Mouse (Mus musculus): ENCODE data around the gene Magi1. TPM values are rescaled to one million over a fixed set of nuclear protein-coding genes. Genes with fewer than 3 reads are reported as not detected.

The Magi1 gene
- polyA plus RNA-seq, 1 experiment from 2014 or later: 23.5 TPM

- Histone ChIP-seq H3K4me2 (ENCODE audit: low read depth) (no peak overlapping the region), H3K4me3 (ENCODE audit: low read depth, low read length) (no peak overlapping the region), H3K9ac (ENCODE audit: low read length) (no peak overlapping the region), H3K27me3 (ENCODE audit: control insufficient read depth, insufficient read depth, low read length) (no peaks in the 10 kb centered on the region), H3K36me3 (ENCODE audit: control insufficient read depth, insufficient read depth, low read length) (no peaks in the 10 kb centered on the region), H3K27ac (ENCODE audit: low read depth, low read length) (no peak overlapping the region), H3K9me3 (ENCODE audit: control insufficient read depth, low read length) (no peaks in the 10 kb centered on the region), H3K4me1 (ENCODE audit: control insufficient read depth, insufficient read depth, low read length) (peaks cover 12% of the 10 kb centered on the region)
- ATAC-seq (ENCODE audit: insufficient read depth, low FRiP score, low TSS enrichment): no peak
- WGBS: 80% methylated on average over 2 of the region's 2 CpGs
- DNase-seq (ENCODE audit: low spot score): no peak
Observed at GRCm38 (mm10) chr6:94286555-94286954, 2.8 kb upstream of the Magi1 start.

GRCm38 (mm10) chr6:94284089-94284825, 540 bp upstream of the Magi1 start:
- peak; percentile 67 for ATAC-seq (ENCODE audit: insufficient read depth, low FRiP score, low TSS enrichment)
- H3K27ac ChIP-seq (ENCODE audit: low read depth, low read length): 0 out of 2 replicates have a peak overlapping the region, but pooled peaks have one; percentile 34

GRCm38 (mm10) chr6:94282301-94283241, 1.1 kb downstream of the Magi1 start:
- no peaks in the 10 kb centered on the region for H3K36me3 ChIP-seq (ENCODE audit: control insufficient read depth, insufficient read depth, low read length)
- peak overlapping the region; percentile 80 for H3K9ac ChIP-seq (ENCODE audit: low read length)
- peak overlapping the region; percentile 93 for H3K27ac ChIP-seq (ENCODE audit: low read depth, low read length)
- peaks cover 17% of the 10 kb centered on the region for H3K4me1 ChIP-seq (ENCODE audit: control insufficient read depth, insufficient read depth, low read length)
- ATAC-seq (ENCODE audit: insufficient read depth, low FRiP score, low TSS enrichment) (no peak; the same call in 1 of the 2 replicates), DNase-seq (ENCODE audit: low spot score) (peak; percentile 56)
- H3K4me3 ChIP-seq (ENCODE audit: low read depth, low read length): peak overlapping the region; percentile 70
- no peaks in the 10 kb centered on the region for H3K27me3 ChIP-seq (ENCODE audit: control insufficient read depth, insufficient read depth, low read length)
- WGBS: under 1% methylated on average over 55 of the region's 55 CpGs
- no peaks in the 10 kb centered on the region for H3K9me3 ChIP-seq (ENCODE audit: control insufficient read depth, low read length)
- peak overlapping the region; percentile 94 for H3K4me2 ChIP-seq (ENCODE audit: low read depth)

More at GRCm38 (mm10) chr6:94284089-94284825, 540 bp upstream of the Magi1 start:
- Histone ChIP-seq H3K9ac (ENCODE audit: low read length) (peak overlapping the region; percentile 80), H3K36me3 (ENCODE audit: control insufficient read depth, insufficient read depth, low read length) (no peaks in the 10 kb centered on the region), H3K27me3 (ENCODE audit: control insufficient read depth, insufficient read depth, low read length) (no peaks in the 10 kb centered on the region), H3K9me3 (ENCODE audit: control insufficient read depth, low read length) (no peaks in the 10 kb centered on the region), H3K4me1 (ENCODE audit: control insufficient read depth, insufficient read depth, low read length) (peaks cover 17% of the 10 kb centered on the region), H3K4me2 (ENCODE audit: low read depth) (peak overlapping the region; percentile 94), H3K4me3 (ENCODE audit: low read depth, low read length) (peak overlapping the region; percentile 70)
- WGBS: under 1% methylated on average over 44 of the region's 44 CpGs
- DNase-seq (ENCODE audit: low spot score): peak; percentile 60

GRCm38 (mm10) chr6:94281606-94282280, 2.0 kb downstream of the Magi1 start:
- no peak overlapping the region; the same call in 1 of the 2 replicates for H3K9ac ChIP-seq (ENCODE audit: low read length)
- no peaks in the 10 kb centered on the region for H3K9me3 ChIP-seq (ENCODE audit: control insufficient read depth, low read length)
- H3K4me2 ChIP-seq (ENCODE audit: low read depth): peak overlapping the region; percentile 94
- DNase-seq (ENCODE audit: low spot score) (peak; percentile 39), ATAC-seq (ENCODE audit: insufficient read depth, low FRiP score, low TSS enrichment) (no peak)
- no peaks in the 10 kb centered on the region for H3K36me3 ChIP-seq (ENCODE audit: control insufficient read depth, insufficient read depth, low read length)
- H3K27ac ChIP-seq (ENCODE audit: low read depth, low read length): no peak overlapping the region
- H3K27me3 ChIP-seq (ENCODE audit: control insufficient read depth, insufficient read depth, low read length): no peaks in the 10 kb centered on the region
- H3K4me3 ChIP-seq (ENCODE audit: low read depth, low read length): peak overlapping the region; percentile 70
- 7% methylated on average over 17 of the region's 17 CpGs for WGBS
- H3K4me1 ChIP-seq (ENCODE audit: control insufficient read depth, insufficient read depth, low read length): peaks cover 17% of the 10 kb centered on the region

GRCm38 (mm10) chr6:94273941-94274340, 9.8 kb downstream of the Magi1 start:
- Histone ChIP-seq H3K9ac (ENCODE audit: low read length) (no peak overlapping the region), H3K4me1 (ENCODE audit: control insufficient read depth, insufficient read depth, low read length) (no peaks in the 10 kb centered on the region), H3K27ac (ENCODE audit: low read depth, low read length) (no peak overlapping the region), H3K4me3 (ENCODE audit: low read depth, low read length) (no peak overlapping the region), H3K4me2 (ENCODE audit: low read depth) (no peak overlapping the region), H3K9me3 (ENCODE audit: control insufficient read depth, low read length) (no peaks in the 10 kb centered on the region), H3K27me3 (ENCODE audit: control insufficient read depth, insufficient read depth, low read length) (no peaks in the 10 kb centered on the region), H3K36me3 (ENCODE audit: control insufficient read depth, insufficient read depth, low read length) (no peaks in the 10 kb centered on the region)
- WGBS: 89% methylated on average over 3 of the region's 3 CpGs
- DNase-seq (ENCODE audit: low spot score) (no peak), ATAC-seq (ENCODE audit: insufficient read depth, low FRiP score, low TSS enrichment) (no peak)

GRCm38 (mm10) chr6:94270001-94270400, 13.7 kb downstream of the Magi1 start:
- no peak for ATAC-seq (ENCODE audit: insufficient read depth, low FRiP score, low TSS enrichment)
- H3K4me1 ChIP-seq (ENCODE audit: control insufficient read depth, insufficient read depth, low read length): no peaks in the 10 kb centered on the region
- no peaks in the 10 kb centered on the region for H3K36me3 ChIP-seq (ENCODE audit: control insufficient read depth, insufficient read depth, low read length)
- H3K27me3 ChIP-seq (ENCODE audit: control insufficient read depth, insufficient read depth, low read length): no peaks in the 10 kb centered on the region
- no peak for DNase-seq (ENCODE audit: low spot score)
- no peak overlapping the region for H3K27ac ChIP-seq (ENCODE audit: low read depth, low read length)
- H3K9ac ChIP-seq (ENCODE audit: low read length): no peak overlapping the region
- 85% methylated on average over 5 of the region's 5 CpGs for WGBS
- H3K9me3 ChIP-seq (ENCODE audit: control insufficient read depth, low read length): no peaks in the 10 kb centered on the region
- no peak overlapping the region for H3K4me2 ChIP-seq (ENCODE audit: low read depth)
- no peak overlapping the region for H3K4me3 ChIP-seq (ENCODE audit: low read depth, low read length)

GRCm38 (mm10) chr6:94269174-94269573, 14.5 kb downstream of the Magi1 start:
- ATAC-seq (ENCODE audit: insufficient read depth, low FRiP score, low TSS enrichment) (no peak), DNase-seq (ENCODE audit: low spot score) (no peak)
- no peak overlapping the region for H3K27ac ChIP-seq (ENCODE audit: low read depth, low read length)
- H3K27me3 ChIP-seq (ENCODE audit: control insufficient read depth, insufficient read depth, low read length): no peaks in the 10 kb centered on the region
- WGBS: 83% methylated on average over 4 of the region's 4 CpGs
- no peaks in the 10 kb centered on the region for H3K9me3 ChIP-seq (ENCODE audit: control insufficient read depth, low read length)
- H3K9ac ChIP-seq (ENCODE audit: low read length): no peak overlapping the region
- H3K36me3 ChIP-seq (ENCODE audit: control insufficient read depth, insufficient read depth, low read length): no peaks in the 10 kb centered on the region
- H3K4me2 ChIP-seq (ENCODE audit: low read depth): no peak overlapping the region
- H3K4me1 ChIP-seq (ENCODE audit: control insufficient read depth, insufficient read depth, low read length): no peaks in the 10 kb centered on the region
- H3K4me3 ChIP-seq (ENCODE audit: low read depth, low read length): no peak overlapping the region

GRCm38 (mm10) chr6:94265244-94265935, 18.3 kb downstream of the Magi1 start:
- Histone ChIP-seq H3K9ac (ENCODE audit: low read length) (no peak overlapping the region), H3K4me2 (ENCODE audit: low read depth) (no peak overlapping the region), H3K4me1 (ENCODE audit: control insufficient read depth, insufficient read depth, low read length) (no peaks in the 10 kb centered on the region), H3K9me3 (ENCODE audit: control insufficient read depth, low read length) (no peaks in the 10 kb centered on the region), H3K27me3 (ENCODE audit: control insufficient read depth, insufficient read depth, low read length) (no peaks in the 10 kb centered on the region), H3K27ac (ENCODE audit: low read depth, low read length) (no peak overlapping the region), H3K4me3 (ENCODE audit: low read depth, low read length) (no peak overlapping the region), H3K36me3 (ENCODE audit: control insufficient read depth, insufficient read depth, low read length) (no peaks in the 10 kb centered on the region)
- ATAC-seq (ENCODE audit: insufficient read depth, low FRiP score, low TSS enrichment) (no peak), DNase-seq (ENCODE audit: low spot score) (no peak)
- WGBS: 67% methylated on average over 3 of the region's 3 CpGs

All from neural tube, embryonic 11.5 days (tissue).